In the genomic region with DNA sequence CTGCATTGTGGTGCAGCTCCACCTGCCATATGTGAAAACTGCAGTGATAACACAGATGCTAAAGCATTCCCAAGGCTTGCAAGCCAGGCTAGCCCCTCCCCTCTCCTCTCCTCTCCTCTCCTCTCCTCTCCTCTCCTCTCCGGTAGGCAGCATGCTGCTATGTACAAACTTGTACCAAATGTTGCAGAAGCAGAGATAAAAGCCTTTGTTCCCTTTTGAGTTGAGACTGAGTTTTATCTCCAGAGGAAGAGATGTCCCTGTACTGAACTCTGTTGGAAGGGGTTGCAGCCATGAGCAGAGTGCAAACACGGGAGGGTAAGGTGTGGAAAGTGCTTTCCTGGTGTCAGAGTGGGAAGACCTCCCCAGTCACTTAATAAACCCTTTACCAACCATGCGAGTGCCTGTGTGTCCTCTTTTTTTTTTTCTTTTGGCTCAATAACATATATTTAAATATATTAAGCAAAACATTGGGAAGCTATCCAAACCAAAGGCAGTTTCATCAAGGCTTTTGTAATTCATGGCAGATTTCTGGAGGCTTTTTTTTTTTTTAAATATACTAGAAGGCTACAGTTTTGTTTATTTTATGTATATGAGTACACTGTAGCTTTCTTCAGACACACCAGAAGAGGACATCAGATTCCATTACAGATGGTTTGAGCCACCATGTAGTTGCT, we compare ENCODE assay signal across 13 mouse cellular contexts.
"Had no signal": no experiment of that assay in that cellular context is flagged by ENCODE, and none has a peak within 500 bp of the region (broad histone marks: within the 10 kb centered on the region; RNA-seq: fewer than 3 reads in every experiment).

No protein-coding gene starts in this region.

- H3K27ac ChIP-seq: limb, embryonic 13.5 days; liver, embryonic 14.5 days; midbrain, embryonic 10.5 days; neural tube, embryonic 15.5 days had no signal

- DNase-seq: kidney, postnatal 14 days; left cerebral cortex, postnatal 4 days; lung, adult 18-20 months; lung, postnatal 36 days; midbrain, embryonic 14.5 days; right cerebral cortex, adult 18-20 months; right cerebral cortex, postnatal 25 days; thymus, postnatal 36 days had no signal

- H3K4me2 ChIP-seq: limb, embryonic 13.5 days; neural tube, embryonic 15.5 days had no signal

- H3K4me1 ChIP-seq: midbrain, embryonic 10.5 days had no signal

- H3K4me3 ChIP-seq: limb, embryonic 13.5 days; midbrain, embryonic 10.5 days; myocyte; neural tube, embryonic 15.5 days had no signal

- H3K27me3 ChIP-seq: limb, embryonic 13.5 days; neural tube, embryonic 15.5 days had no signal

- H3K9ac ChIP-seq: limb, embryonic 13.5 days; liver, embryonic 14.5 days; neural tube, embryonic 15.5 days had no signal

- H3K9me3 ChIP-seq: limb, embryonic 13.5 days; midbrain, embryonic 10.5 days; neural tube, embryonic 15.5 days had no signal
